Mouse (Mus musculus): Measurements from ENCODE around the gene Mphosph10. TPM values are rescaled to one million over a fixed set of nuclear protein-coding genes. Genes with fewer than 3 reads are reported as not detected.

Mphosph10 gene
- polyA plus RNA-seq, 1 experiment from 2014 or later: 55.1 TPM

DNA sequence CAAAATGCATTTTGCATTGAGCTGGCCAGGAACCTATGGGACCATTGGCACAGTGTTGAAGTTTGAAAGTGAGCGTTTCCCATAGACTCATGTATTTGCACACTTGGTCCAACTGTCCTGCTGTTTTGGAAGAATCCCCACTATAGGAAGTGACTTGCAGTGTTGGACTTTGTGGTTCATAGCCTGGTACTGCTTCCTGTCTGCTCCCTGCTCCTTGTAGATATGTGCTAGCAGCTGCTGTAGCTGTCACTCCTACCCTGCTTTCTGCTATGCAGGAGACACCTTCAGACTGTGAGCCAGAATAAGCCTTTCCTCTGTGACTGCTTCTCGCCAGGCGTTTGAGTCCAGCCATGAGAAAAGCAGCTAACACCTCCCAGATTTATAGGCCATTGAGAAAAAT is 60.8 kb downstream of the Mphosph10 start:
- WGBS: 89% methylated on average over 3 of the region's 3 CpGs

DNA sequence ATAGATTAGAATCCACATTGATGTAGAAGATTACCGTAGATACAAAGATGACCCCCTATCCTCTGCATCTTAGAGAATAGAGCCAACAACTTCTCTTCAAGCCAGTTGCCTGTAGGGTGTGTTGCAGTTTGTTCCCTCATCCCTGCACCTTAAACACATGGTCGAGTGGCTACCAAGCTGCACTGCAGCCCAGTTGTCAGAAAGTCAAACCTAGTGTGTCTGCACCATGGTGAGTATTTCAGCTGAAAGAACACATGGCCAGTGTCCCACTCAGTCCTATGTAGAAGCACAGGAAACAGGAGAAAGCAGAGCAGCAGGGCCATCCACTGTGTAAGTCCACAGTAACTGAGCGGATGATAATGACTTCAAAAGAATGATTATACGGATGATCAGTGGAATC is 64.6 kb downstream of the Mphosph10 start:
- H3K36me3 ChIP-seq (ENCODE audit: control insufficient read depth, insufficient read depth, low read length): no peaks in the 10 kb centered on the region
- H3K27me3 ChIP-seq (ENCODE audit: control insufficient read depth, insufficient read depth, low read length): no peaks in the 10 kb centered on the region
- no peak for DNase-seq (ENCODE audit: low spot score)
- H3K4me3 ChIP-seq (ENCODE audit: low read depth, low read length): no peak overlapping the region
- H3K4me2 ChIP-seq (ENCODE audit: low read depth, low read length, severe bottlenecking): no peak overlapping the region
- no peak overlapping the region for H3K27ac ChIP-seq (ENCODE audit: low read depth, low read length)
- H3K9me3 ChIP-seq (ENCODE audit: control insufficient read depth, low read length): no peaks in the 10 kb centered on the region
- 90% methylated on average over 4 of the region's 4 CpGs for WGBS
- H3K4me1 ChIP-seq (replicated peaks; ENCODE audit: control insufficient read depth, insufficient read depth, low read length): no peaks in the 10 kb centered on the region
- ATAC-seq (replicated peaks; ENCODE audit: low FRiP score): no peak
- no peak overlapping the region for H3K9ac ChIP-seq (ENCODE audit: low read length)

More for the DNA sequence above, 60.8 kb downstream of the Mphosph10 start:
- Histone ChIP-seq H3K27ac (ENCODE audit: low read depth, low read length) (no peak overlapping the region), H3K4me3 (ENCODE audit: low read depth, low read length) (no peak overlapping the region), H3K27me3 (ENCODE audit: control insufficient read depth, insufficient read depth, low read length) (no peaks in the 10 kb centered on the region), H3K36me3 (ENCODE audit: control insufficient read depth, insufficient read depth, low read length) (no peaks in the 10 kb centered on the region; the same call in 1 of the 2 replicates), H3K9me3 (ENCODE audit: control insufficient read depth, low read length) (no peaks in the 10 kb centered on the region), H3K4me2 (ENCODE audit: low read depth, low read length, severe bottlenecking) (no peak overlapping the region), H3K4me1 (replicated peaks; ENCODE audit: control insufficient read depth, insufficient read depth, low read length) (no peaks in the 10 kb centered on the region), H3K9ac (ENCODE audit: low read length) (no peak overlapping the region)
- DNase-seq (ENCODE audit: low spot score) (no peak), ATAC-seq (replicated peaks; ENCODE audit: low FRiP score) (no peak)

DNA sequence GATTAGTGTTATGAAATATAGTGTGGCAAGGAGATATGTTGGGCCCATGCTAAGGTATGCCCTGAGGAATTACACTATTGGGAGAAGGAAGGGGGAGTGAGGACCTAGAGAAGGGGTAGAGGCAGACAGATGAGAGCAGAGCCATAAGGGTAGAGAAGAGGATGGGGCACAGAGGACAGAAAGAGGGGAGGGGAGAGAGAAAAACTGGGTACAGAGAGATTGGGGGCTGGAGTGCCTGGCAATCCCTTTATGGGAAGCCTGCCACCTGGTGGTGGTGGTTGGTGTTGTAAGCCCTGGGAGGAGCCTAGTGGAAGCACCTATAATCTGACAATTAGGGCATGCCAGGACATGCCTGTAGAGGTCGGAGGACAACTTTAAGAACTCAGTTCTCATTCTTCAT is 65.2 kb downstream of the Mphosph10 start:
- ATAC-seq (replicated peaks; ENCODE audit: low FRiP score) (peak; percentile 71), DNase-seq (ENCODE audit: low spot score) (peak; percentile 88)
- Histone ChIP-seq H3K9ac (ENCODE audit: low read length) (no peak overlapping the region), H3K4me3 (ENCODE audit: low read depth, low read length) (no peak overlapping the region), H3K27me3 (ENCODE audit: control insufficient read depth, insufficient read depth, low read length) (no peaks in the 10 kb centered on the region), H3K27ac (ENCODE audit: low read depth, low read length) (no peak overlapping the region), H3K9me3 (ENCODE audit: control insufficient read depth, low read length) (no peaks in the 10 kb centered on the region), H3K36me3 (ENCODE audit: control insufficient read depth, insufficient read depth, low read length) (no peaks in the 10 kb centered on the region), H3K4me1 (replicated peaks; ENCODE audit: control insufficient read depth, insufficient read depth, low read length) (no peaks in the 10 kb centered on the region), H3K4me2 (ENCODE audit: low read depth, low read length, severe bottlenecking) (no peak overlapping the region)
- 25% methylated on average over 1 of the region's 1 CpGs for WGBS

Other genes starting within 250 kb of the Mphosph10 start
- 0.81 and 2.3 TPM in 2 replicates for gene Trpm1, start 238.4 kb downstream of the Mphosph10 start, polyA plus RNA-seq (2014; fragmentation: Nextera tagmentation; extraction: Ambion mirVana)
- 10.8 and 13.8 TPM in 2 replicates for gene Mtmr10, start 104.6 kb downstream of the Mphosph10 start, polyA plus RNA-seq (2014; fragmentation: Nextera tagmentation; extraction: Ambion mirVana)
- 8.8 and 9.0 TPM in 2 replicates for gene Fan1, start 18.2 kb downstream of the Mphosph10 start, polyA plus RNA-seq (2014; fragmentation: Nextera tagmentation; extraction: Ambion mirVana)
- gene Mcee, start 339 bp upstream of the Mphosph10 start, polyA plus RNA-seq (2014; fragmentation: Nextera tagmentation; extraction: Ambion mirVana): 36.6 and 37.3 TPM in 2 replicates
- 67.6 and 77.0 TPM in 2 replicates for gene Apba2, start 109.4 kb upstream of the Mphosph10 start, polyA plus RNA-seq (2014; fragmentation: Nextera tagmentation; extraction: Ambion mirVana)